Comparison of ENCODE assay signal across 18 mouse cellular contexts in genomic region chr14:90405476-90405875, GRCm38 (mm10).
"Had no signal": no experiment of that assay in that cellular context is flagged by ENCODE, and none has a peak within 500 bp of the region (broad histone marks: within the 10 kb centered on the region; RNA-seq: fewer than 3 reads in every experiment).

No protein-coding gene starts in this region.

- H3K36me3 ChIP-seq: midbrain, embryonic 10.5 days; midbrain, embryonic 15.5 days; neural tube, embryonic 13.5 days; neural tube, embryonic 15.5 days had no signal

- H3K27me3 ChIP-seq: midbrain, embryonic 15.5 days; neural tube, embryonic 13.5 days; neural tube, embryonic 15.5 days had no signal

- H3K9me3 ChIP-seq: midbrain, embryonic 10.5 days; midbrain, embryonic 15.5 days; neural tube, embryonic 13.5 days; neural tube, embryonic 15.5 days had no signal

- H3K4me3 ChIP-seq: midbrain, embryonic 10.5 days; midbrain, embryonic 15.5 days; myocyte; neural tube, embryonic 13.5 days; neural tube, embryonic 15.5 days had no signal

- H3K4me2 ChIP-seq: lung, embryonic 14.5 days; midbrain, embryonic 15.5 days; neural tube, embryonic 13.5 days; neural tube, embryonic 15.5 days had no signal

- H3K9ac ChIP-seq: liver, embryonic 14.5 days; lung, embryonic 14.5 days; midbrain, embryonic 15.5 days; neural tube, embryonic 13.5 days; neural tube, embryonic 15.5 days had no signal

- ATAC-seq: midbrain, embryonic 15.5 days had no signal

- H3K4me1 ChIP-seq: midbrain, embryonic 10.5 days; midbrain, embryonic 15.5 days; neural tube, embryonic 13.5 days; neural tube, embryonic 15.5 days had no signal

- H3K27ac ChIP-seq: liver, embryonic 14.5 days; midbrain, embryonic 10.5 days; midbrain, embryonic 15.5 days; neural tube, embryonic 13.5 days; neural tube, embryonic 15.5 days had no signal

- DNase-seq: lung, adult 18-20 months; lung, embryonic 14.5 days; lung, postnatal 10 days; lung, postnatal 4 days; retina, postnatal 1 day; right cerebral cortex, adult 18-20 months; right cerebral cortex, postnatal 25 days; right cerebral cortex, postnatal 4 days; spleen, adult 18-20 months; thymus, adult 18-20 months; thymus, postnatal 14 days; thymus, postnatal 36 days had no signal
